Mouse (Mus musculus) fibroblast of lung, adult 2 months (primary cell): Measurements from ENCODE around the gene Eif1.
A peak's percentile ranks its signal among the peaks of the same experiment; 100 is the strongest.
"Not testable (repeated sequence)": the region's sequence is repeated elsewhere in the genome, so short reads cannot be mapped to it uniquely, and the experiment has no call there.

Source experiments
- DNase-seq: peaks from one replicate; pipeline ENCODE4 v3.0.0-alpha.2; 2011; ENCODE audit warnings: low read depth

Gene Eif1

GRCm38 (mm10) chr11:100319492-100320171 lies at the start of gene Eif1:
Gene Eif1, plus strand, starts transcription at chr11:100319885.
- peak; percentile 99 for DNase-seq

- DNase-seq: no peak
Observed at GRCm38 (mm10) chr11:100271878-100272277, 47.8 kb upstream of the Eif1 start.

- no peak for DNase-seq
Observed at GRCm38 (mm10) chr11:100274719-100275118, 45.0 kb upstream of the Eif1 start.

GRCm38 (mm10) chr11:100275466-100275865 lies 44.2 kb upstream of the Eif1 start:
- no peak for DNase-seq

- DNase-seq: no peak
Observed at GRCm38 (mm10) chr11:100277726-100278480, 41.8 kb upstream of the Eif1 start.

- no peak for DNase-seq
Observed at GRCm38 (mm10) chr11:100278759-100279158, 40.9 kb upstream of the Eif1 start.

GRCm38 (mm10) chr11:100281596-100282544 lies 37.8 kb upstream of the Eif1 start:
- DNase-seq: no peak

- no peak for DNase-seq
Observed at GRCm38 (mm10) chr11:100282549-100282948, 37.1 kb upstream of the Eif1 start.

- DNase-seq: no peak
Observed at GRCm38 (mm10) chr11:100284988-100285387, 34.7 kb upstream of the Eif1 start.

GRCm38 (mm10) chr11:100287024-100287423 lies 32.7 kb upstream of the Eif1 start:
- DNase-seq: peak; percentile 97

GRCm38 (mm10) chr11:100288942-100289341 lies 30.7 kb upstream of the Eif1 start:
- no peak for DNase-seq

GRCm38 (mm10) chr11:100290235-100290634 lies 29.4 kb upstream of the Eif1 start:
- no peak for DNase-seq

GRCm38 (mm10) chr11:100292884-100293283 lies 26.8 kb upstream of the Eif1 start:
- no peak for DNase-seq

GRCm38 (mm10) chr11:100295308-100295707 lies 24.4 kb upstream of the Eif1 start:
- DNase-seq: no peak

- no peak for DNase-seq
Observed at GRCm38 (mm10) chr11:100297801-100298200, 21.9 kb upstream of the Eif1 start.

- no peak for DNase-seq
Observed at GRCm38 (mm10) chr11:100298274-100299036, 21.2 kb upstream of the Eif1 start.

- no peak for DNase-seq
Observed at GRCm38 (mm10) chr11:100300293-100300692, 19.4 kb upstream of the Eif1 start.

GRCm38 (mm10) chr11:100301292-100301691 lies 18.4 kb upstream of the Eif1 start:
- DNase-seq: no peak

GRCm38 (mm10) chr11:100307900-100308299 lies 11.8 kb upstream of the Eif1 start:
- no peak for DNase-seq

GRCm38 (mm10) chr11:100308672-100309071 lies 11.0 kb upstream of the Eif1 start:
- not testable (repeated sequence) for DNase-seq

- DNase-seq: no peak
Observed at GRCm38 (mm10) chr11:100311656-100312055, 8.0 kb upstream of the Eif1 start.
